Mouse (Mus musculus) testis, adult 2 months (tissue): ENCODE data around the gene Noct. TPM values are rescaled to one million over a fixed set of nuclear protein-coding genes. Genes with fewer than 3 reads are reported as not detected.

Experiments
- H3K27ac ChIP-seq: fragments of 200-500 bp; 2 replicates; pipeline ENCODE4 v1.5.1; 2012; ENCODE audit warnings: low read depth, low read length; ENCODE audit not compliant: control insufficient read depth, insufficient read depth
- H3K27me3 ChIP-seq: fragments of 200-500 bp; 2 replicates; pipeline ENCODE4 v1.6.1; 2012; ENCODE audit warnings: mild to moderate bottlenecking, low read length, moderate library complexity; ENCODE audit not compliant: control insufficient read depth, insufficient read depth
- H3K36me3 ChIP-seq: fragments of 200-500 bp; 2 replicates; pipeline ENCODE4 v1.6.1; 2012; ENCODE audit warnings: mild to moderate bottlenecking, low read length; ENCODE audit not compliant: control insufficient read depth, insufficient read depth
- H3K4me1 ChIP-seq: fragments of 200-500 bp; 2 replicates; pipeline ENCODE4 v1.6.1; 2012; ENCODE audit warnings: low read length; ENCODE audit not compliant: control insufficient read depth, insufficient read depth
- H3K4me3 ChIP-seq: fragments of 200-500 bp; 2 replicates; pipeline ENCODE4 v1.5.1; 2012; ENCODE audit warnings: low read depth, mild to moderate bottlenecking, low read length, moderate library complexity, mixed read lengths; ENCODE audit not compliant: control insufficient read depth
- CTCF ChIP-seq: fragments of 200-500 bp; IDR thresholded peaks from 2 replicates; pipeline ENCODE4 v1.5.1; 2012; ENCODE audit warnings: low read depth, mild to moderate bottlenecking, inconsistent platforms, low read length, moderate library complexity; ENCODE audit not compliant: control insufficient read depth, insufficient read depth, insufficient replicate concordance
- POLR2A ChIP-seq: fragments of 200-500 bp; IDR thresholded peaks from 2 replicates; pipeline ENCODE4 v1.6.1; 2012; ENCODE audit warnings: low read depth, mild to moderate bottlenecking, inconsistent platforms, low read length, moderate library complexity; ENCODE audit not compliant: control insufficient read depth
- polyA plus RNA-seq: library from polyadenylated mRNA; depleted of rRNA; stranded (reverse); fragments of >200 nt; gene quantifications from 2 replicates; pipeline ENCODE4 v1.2.3, GENCODE M21; 2012

Gene Noct
- polyA plus RNA-seq, 1 experiment: 7.4 TPM

- peaks cover 8% of the 10 kb centered on the region for H3K4me1 ChIP-seq
- TF ChIP-seq POLR2A (no peak), CTCF (no peak)
- H3K36me3 ChIP-seq: no peaks in the 10 kb centered on the region
Observed at GRCm38 (mm10) chr3:51199130-51199529, 25.1 kb upstream of the Noct start.

GRCm38 (mm10) chr3:51200311-51200710 lies 23.9 kb upstream of the Noct start:
- H3K4me3 ChIP-seq: no peak overlapping the region
- TF ChIP-seq CTCF (no peak), POLR2A (no peak)

More at GRCm38 (mm10) chr3:51199130-51199529, 25.1 kb upstream of the Noct start:
- H3K27ac ChIP-seq: no peak overlapping the region
- no peaks in the 10 kb centered on the region for H3K27me3 ChIP-seq
- H3K4me3 ChIP-seq: no peak overlapping the region

DNA sequence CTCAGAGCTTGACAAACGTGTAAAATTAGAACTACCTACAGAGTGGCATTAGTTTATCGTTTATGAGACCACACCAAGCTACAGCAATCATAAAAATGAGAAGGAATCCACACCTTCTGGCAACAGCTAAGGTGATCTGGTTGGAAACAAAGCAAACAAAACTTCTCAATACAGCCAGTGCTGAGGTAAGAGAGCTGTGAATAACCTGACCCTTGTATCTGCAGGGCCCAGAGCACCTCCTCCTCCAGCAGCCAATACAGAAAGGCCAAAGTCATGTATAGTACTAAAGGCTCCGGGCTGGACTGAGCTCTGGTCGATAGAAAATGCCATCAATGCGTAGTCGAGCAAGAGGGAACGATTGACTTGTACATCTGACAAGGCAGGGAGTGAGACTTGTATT lies 23.4 kb upstream of the Noct start:
- no peak for TF ChIP-seq POLR2A
- TF ChIP-seq CTCF: no peak
- no peaks in the 10 kb centered on the region for H3K36me3 ChIP-seq
- H3K4me3 ChIP-seq: no peak overlapping the region
- no peaks in the 10 kb centered on the region for H3K27me3 ChIP-seq
- H3K4me1 ChIP-seq: peaks cover 4% of the 10 kb centered on the region
- no peak overlapping the region for H3K27ac ChIP-seq

More at GRCm38 (mm10) chr3:51200311-51200710, 23.9 kb upstream of the Noct start:
- H3K4me1 ChIP-seq: peaks cover 7% of the 10 kb centered on the region
- H3K27ac ChIP-seq: no peak overlapping the region
- no peaks in the 10 kb centered on the region for H3K27me3 ChIP-seq
- H3K36me3 ChIP-seq: no peaks in the 10 kb centered on the region

DNA sequence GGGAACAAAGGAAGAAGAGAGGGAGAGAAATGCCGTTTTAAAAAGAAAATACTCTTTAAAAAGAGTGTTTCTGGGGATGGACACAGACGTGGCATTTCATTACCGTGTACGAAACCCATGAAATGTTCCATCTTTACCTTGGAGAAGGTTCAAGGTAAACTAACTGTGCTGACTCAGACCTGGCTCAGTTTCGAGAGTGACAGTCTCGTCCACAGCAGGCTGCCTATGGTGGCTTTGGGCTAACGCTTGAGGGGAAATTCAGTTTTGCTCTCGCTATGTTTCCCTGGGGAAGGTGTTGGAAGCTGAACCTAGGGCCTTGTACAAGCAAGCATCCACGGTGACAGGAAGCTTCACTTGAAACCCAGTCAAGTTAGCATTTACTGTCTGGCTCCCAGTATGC lies 22.3 kb upstream of the Noct start:
- Histone ChIP-seq H3K36me3 (no peaks in the 10 kb centered on the region), H3K4me3 (peak overlapping the region; percentile 21; the same call in 1 of the 2 replicates), H3K27me3 (no peaks in the 10 kb centered on the region), H3K27ac (no peak overlapping the region), H3K4me1 (peaks cover 2% of the 10 kb centered on the region; the same call in 1 of the 2 replicates)
- TF ChIP-seq CTCF: no peak
- TF ChIP-seq POLR2A: no peak

DNA sequence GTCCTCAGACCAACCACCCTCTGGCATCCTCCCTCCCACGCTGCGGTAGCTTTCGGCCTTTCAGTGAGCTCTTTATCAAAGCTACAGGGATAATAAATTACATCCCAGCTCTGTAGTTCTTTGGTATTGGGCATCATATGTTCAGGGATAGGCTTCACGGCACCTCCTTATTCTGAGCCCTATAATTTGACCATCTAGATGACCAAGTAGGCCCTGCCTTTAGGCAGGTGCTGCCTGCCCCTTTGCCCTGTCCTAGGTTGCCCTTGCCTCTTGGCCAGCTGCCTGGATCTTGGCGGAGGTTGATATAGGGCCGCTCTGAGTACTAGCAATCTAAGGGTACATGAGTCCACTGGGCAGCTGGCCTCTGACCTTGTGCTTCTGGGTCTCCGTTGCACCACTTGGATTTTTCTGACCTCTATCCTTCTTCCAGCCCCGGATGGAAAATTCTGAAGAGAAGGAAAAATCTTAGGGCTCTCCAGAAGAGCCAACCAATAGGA lies 21.7 kb upstream of the Noct start:
- H3K4me3 ChIP-seq: no peak overlapping the region
- H3K27me3 ChIP-seq: no peaks in the 10 kb centered on the region
- H3K36me3 ChIP-seq: no peaks in the 10 kb centered on the region
- peaks cover 2% of the 10 kb centered on the region; the same call in 1 of the 2 replicates for H3K4me1 ChIP-seq
- H3K27ac ChIP-seq: no peak overlapping the region
- no peak for TF ChIP-seq POLR2A
- TF ChIP-seq CTCF: no peak

DNA sequence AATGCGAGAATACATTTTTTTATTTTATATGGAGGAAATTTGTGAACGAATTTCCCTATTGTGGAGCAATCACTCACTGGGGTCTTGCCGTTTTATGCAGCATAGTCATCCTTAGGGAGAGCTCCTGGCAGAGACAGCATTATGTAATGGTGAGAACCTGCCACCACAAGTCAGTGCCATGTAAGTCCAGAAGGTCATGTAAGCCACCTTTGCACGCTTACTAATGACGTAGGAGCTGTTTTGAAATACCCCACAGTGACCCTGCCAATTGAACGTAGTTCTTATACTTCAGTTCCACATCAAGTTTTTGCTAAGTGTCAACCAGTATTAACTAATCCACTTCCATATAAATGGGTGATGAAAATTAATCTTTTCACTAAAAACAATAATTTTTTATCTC lies 20.3 kb upstream of the Noct start:
- H3K27me3 ChIP-seq: no peaks in the 10 kb centered on the region
- peaks cover 2% of the 10 kb centered on the region; the same call in 1 of the 2 replicates for H3K4me1 ChIP-seq
- no peaks in the 10 kb centered on the region for H3K36me3 ChIP-seq
- TF ChIP-seq POLR2A: no peak
- TF ChIP-seq CTCF: no peak
- no peak overlapping the region for H3K4me3 ChIP-seq
- H3K27ac ChIP-seq: no peak overlapping the region

DNA sequence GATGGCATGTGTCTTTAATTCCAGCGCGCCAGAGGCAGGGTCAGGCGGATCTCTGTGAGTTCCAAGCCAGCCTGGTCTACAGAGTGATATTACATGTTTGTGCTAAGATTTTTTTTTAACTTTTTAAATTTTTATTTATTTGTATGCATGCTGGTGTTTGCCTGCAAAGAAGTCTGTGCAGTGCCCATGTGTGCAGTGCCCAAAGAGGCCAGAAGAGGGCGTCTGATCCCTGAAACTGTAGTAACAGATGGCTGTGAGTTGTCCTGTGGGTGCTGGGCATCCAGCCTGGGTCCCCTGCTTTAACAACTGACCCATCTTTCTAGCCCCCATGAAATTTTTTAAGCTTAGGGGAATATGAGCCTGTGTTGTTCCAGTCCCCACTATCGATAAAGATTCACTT lies 19.8 kb upstream of the Noct start:
- Histone ChIP-seq H3K4me3 (no peak overlapping the region), H3K4me1 (peaks cover 2% of the 10 kb centered on the region; the same call in 1 of the 2 replicates), H3K27me3 (no peaks in the 10 kb centered on the region), H3K27ac (no peak overlapping the region), H3K36me3 (no peaks in the 10 kb centered on the region)
- TF ChIP-seq POLR2A: no peak
- peak; percentile 80; the same call in 1 of the 2 replicates for TF ChIP-seq CTCF
